Mouse (Mus musculus) G1E (cell line): ENCODE results near the gene Ubtd2.

Source experiments
- CTCF ChIP-seq: IDR thresholded peaks from 2 replicates; pipeline ENCODE4 v1.5.1; 2012; ENCODE audit warnings: low read depth, low read length, inconsistent platforms, mixed read lengths
- GATA1 ChIP-seq: IDR thresholded peaks from 2 replicates; pipeline ENCODE4 v1.6.1; 2012; ENCODE audit warnings: borderline replicate concordance, low read length, inconsistent platforms, mixed read lengths
- POLR2AphosphoS5 ChIP-seq: IDR thresholded peaks from 2 replicates; pipeline ENCODE4 v1.6.1; 2012; ENCODE audit warnings: low read depth, low read length, inconsistent platforms; ENCODE audit not compliant: insufficient replicate concordance
- TAL1 ChIP-seq: conservative IDR thresholded peaks from 2 replicates; pipeline ENCODE4 v1.6.1; 2012; ENCODE audit warnings: low read depth, low read length, inconsistent platforms, mixed read lengths

GRCm38 (mm10) chr11:32423311-32423710, 31.9 kb upstream of the Ubtd2 start:
- TF ChIP-seq GATA1 (no peak), TAL1 (no peak), CTCF (no peak), POLR2AphosphoS5 (no peak)
